Mouse (Mus musculus) bone marrow, adult 2 months (tissue): ENCODE measurements around the gene Tspan18. TPM values are rescaled to one million over a fixed set of nuclear protein-coding genes. Genes with fewer than 3 reads are reported as not detected.

Experiments used
- H3K27ac ChIP-seq: fragments of 200-500 bp; 2 replicates; pipeline ENCODE4 v1.5.1; 2012; ENCODE audit warnings: low read depth, mild to moderate bottlenecking, control low read depth, inconsistent platforms, low read length; ENCODE audit not compliant: control insufficient read depth, poor library complexity, insufficient read depth
- H3K4me1 ChIP-seq: fragments of 200-500 bp; 2 replicates; pipeline ENCODE4 v1.6.1; 2011; ENCODE audit warnings: low read length; ENCODE audit not compliant: control insufficient read depth, insufficient read depth
- H3K4me3 ChIP-seq: fragments of 200-500 bp; replicated peaks from 2 replicates; pipeline ENCODE3; 2011; ENCODE audit warnings: mild to moderate bottlenecking, low read depth, low read length, control low read depth; ENCODE audit not compliant: control insufficient read depth
- CTCF ChIP-seq: fragments of 200-500 bp; IDR thresholded peaks from 2 replicates; pipeline ENCODE4 v1.5.1; 2011; ENCODE audit warnings: low read length, control low read depth; ENCODE audit not compliant: control insufficient read depth, insufficient read depth
- POLR2A ChIP-seq: fragments of 200-500 bp; IDR thresholded peaks from 2 replicates; pipeline ENCODE4 v1.6.1; 2011; ENCODE audit warnings: low read depth, mild to moderate bottlenecking, control low read depth, low read length, borderline replicate concordance; ENCODE audit not compliant: control insufficient read depth
- WGBS: fragments of 180-500 bp; shearing (Covaris S2); methylation state at CpG from one replicate; pipeline ENCODE4 v1.1.7; 2018; 5-methylcytosine and 5-hydroxymethylcytosine counted together
- polyA plus RNA-seq: library from polyadenylated mRNA; stranded (reverse); fragments of >200 nt; gene quantifications from 2 replicates; pipeline ENCODE4 v1.2.4, GENCODE M21; 2011; ENCODE audit warnings: low replicate concordance; ENCODE audit not compliant: missing spikeins, insufficient read depth, insufficient read length

The Tspan18 gene
- polyA plus RNA-seq, 1 experiment = 0.52 TPM

DNA sequence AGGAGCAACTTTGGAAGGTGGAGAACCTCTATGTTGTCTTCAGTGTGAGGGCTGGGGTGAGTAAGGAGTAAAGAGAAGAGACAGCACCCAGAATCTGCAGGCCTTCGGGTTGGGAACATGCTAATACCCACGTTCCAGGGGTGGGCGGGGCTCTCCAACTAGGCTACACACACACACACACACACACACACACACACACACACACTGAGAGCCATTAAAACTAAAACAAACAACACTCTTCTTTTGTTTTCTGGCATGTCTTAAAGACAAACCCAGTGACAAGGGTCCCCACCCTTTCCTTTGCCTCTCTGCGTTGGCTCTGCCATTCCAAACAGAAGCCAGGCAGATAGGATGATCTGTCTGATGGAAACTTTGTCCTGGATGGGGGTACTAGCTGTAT lies 2.0 kb downstream of the Tspan18 start:
- H3K4me1 ChIP-seq = no peaks in the 10 kb centered on the region
- TF ChIP-seq CTCF (no peak), POLR2A (no peak)
- no peak overlapping the region for H3K27ac ChIP-seq
- no peak overlapping the region for H3K4me3 ChIP-seq
- WGBS = 82% methylated on average over 4 of the region's 4 CpGs

DNA sequence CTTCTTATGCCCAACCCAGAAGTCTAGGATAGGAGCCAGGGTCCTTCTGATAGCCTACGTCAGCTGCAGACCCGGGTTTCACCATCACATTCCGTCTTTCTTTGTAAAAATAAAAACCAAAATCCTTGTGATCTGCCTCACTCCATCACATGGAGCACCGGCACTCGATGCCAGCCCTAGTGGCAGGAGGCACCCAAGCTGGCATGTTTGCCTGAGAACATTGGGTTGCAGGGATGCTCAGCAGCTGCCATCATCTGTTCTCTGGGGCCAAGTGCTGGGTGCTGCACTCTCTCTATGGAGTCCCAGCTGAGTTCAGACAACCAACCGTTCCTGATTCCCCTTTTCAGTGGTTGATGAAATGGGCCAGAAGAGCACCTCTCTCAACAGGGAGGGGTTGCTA lies 3.2 kb downstream of the Tspan18 start:
- Histone ChIP-seq H3K27ac (no peak overlapping the region), H3K4me3 (no peak overlapping the region), H3K4me1 (no peaks in the 10 kb centered on the region)
- no peak for TF ChIP-seq CTCF
- TF ChIP-seq POLR2A = no peak
- 78% methylated on average over 6 of the region's 6 CpGs for WGBS

DNA sequence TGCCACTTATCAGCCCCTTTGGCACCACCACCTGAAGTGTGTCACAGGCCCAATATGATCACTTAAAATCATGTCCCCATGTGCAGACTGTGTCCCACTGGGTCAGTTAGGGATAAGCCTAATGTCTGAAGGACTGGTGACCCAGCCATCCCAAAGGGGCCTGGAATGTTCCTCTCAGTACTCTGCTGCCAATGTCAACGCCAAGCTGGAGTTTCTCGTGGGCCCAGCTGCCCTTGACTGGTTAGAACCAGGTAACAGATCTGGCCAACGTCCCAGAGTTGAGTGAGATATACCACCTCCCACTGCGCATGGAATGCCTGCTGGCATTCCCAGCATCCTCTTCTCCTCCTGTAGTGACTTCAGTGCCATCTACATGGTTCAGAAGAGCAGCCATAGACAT lies 5.2 kb downstream of the Tspan18 start:
- H3K4me3 ChIP-seq = no peak overlapping the region
- H3K27ac ChIP-seq = no peak overlapping the region
- TF ChIP-seq CTCF = no peak
- TF ChIP-seq POLR2A = no peak
- no peaks in the 10 kb centered on the region for H3K4me1 ChIP-seq
- WGBS = 78% methylated on average over 4 of the region's 4 CpGs

DNA sequence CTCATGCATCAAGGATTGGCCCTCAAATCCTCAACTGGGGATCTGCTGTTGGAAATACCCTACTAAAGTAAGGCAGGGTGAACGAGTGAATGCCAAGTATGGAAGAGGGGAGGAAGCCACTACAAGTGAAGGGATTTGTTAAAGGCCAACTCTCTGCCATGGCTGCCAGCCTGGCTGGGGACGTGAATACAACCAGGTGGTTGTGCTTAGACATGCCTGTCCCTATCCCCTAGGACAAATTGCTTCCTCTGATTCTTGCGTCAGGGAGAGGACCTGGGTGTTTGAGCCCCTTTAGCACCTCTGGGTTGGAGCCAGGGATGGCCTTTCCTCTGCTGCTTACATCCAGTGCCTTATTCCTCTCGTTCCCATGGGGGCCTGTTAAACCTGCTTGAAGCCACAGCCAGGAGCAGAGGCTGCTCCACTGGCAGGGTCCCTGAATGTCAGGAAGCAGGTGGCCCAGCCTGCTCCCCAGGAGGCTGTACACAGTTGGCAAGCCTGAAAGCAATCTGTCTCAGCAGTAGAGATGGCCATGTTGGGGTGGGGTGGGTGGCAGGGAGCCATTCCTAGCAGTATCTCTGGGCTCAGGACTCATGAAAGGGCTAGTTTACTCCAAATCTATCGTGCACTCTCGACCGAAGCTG lies 6.3 kb downstream of the Tspan18 start:
- no peak overlapping the region for H3K27ac ChIP-seq
- no peak overlapping the region for H3K4me3 ChIP-seq
- no peaks in the 10 kb centered on the region for H3K4me1 ChIP-seq
- TF ChIP-seq POLR2A = no peak
- no peak for TF ChIP-seq CTCF
- WGBS = 79% methylated on average over 7 of the region's 7 CpGs

DNA sequence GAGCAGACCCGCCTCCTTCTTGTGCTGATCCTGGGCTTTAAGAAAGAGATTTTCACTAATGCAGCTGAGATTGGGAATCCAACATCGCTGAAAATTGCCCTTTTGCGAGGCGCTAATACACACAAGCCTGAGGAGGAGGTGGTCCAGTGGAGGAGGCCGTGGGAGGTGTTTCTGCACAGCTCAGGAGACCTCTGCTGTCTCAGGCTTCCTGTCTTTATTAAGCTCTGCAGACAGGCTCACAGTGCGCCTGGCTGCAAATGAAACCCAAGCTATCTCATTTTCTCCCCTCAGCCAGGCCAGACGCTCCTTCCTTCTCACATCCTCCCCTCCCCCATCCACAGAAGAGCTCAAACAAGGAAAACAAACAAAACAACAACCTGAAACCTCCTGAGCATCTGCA lies 9.6 kb downstream of the Tspan18 start:
- Histone ChIP-seq H3K4me1 (no peaks in the 10 kb centered on the region), H3K27ac (no peak overlapping the region), H3K4me3 (no peak overlapping the region)
- TF ChIP-seq CTCF (no peak), POLR2A (no peak)
- WGBS = 66% methylated on average over 7 of the region's 7 CpGs

DNA sequence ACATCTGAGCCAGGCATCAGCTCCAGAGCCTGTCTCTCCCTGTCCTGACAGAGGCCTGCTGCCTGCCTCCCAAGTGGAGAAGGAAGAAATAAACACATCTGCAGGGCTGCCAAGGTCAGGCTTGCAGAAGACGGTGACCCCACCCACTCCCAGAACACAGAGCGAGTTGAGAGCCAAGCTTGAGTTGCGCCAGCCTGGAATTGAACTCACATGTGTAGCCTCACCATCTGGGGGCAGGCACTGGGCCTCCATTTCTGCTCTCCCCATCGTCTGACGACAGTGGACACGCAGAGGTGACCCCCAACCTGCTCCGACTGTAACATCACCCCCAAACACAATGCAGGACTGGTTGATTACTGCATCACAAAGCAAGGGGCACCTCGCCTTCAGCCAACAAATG lies 12.4 kb downstream of the Tspan18 start:
- Histone ChIP-seq H3K4me1 (no peaks in the 10 kb centered on the region), H3K27ac (no peak overlapping the region), H3K4me3 (no peak overlapping the region)
- WGBS = 81% methylated on average over 8 of the region's 8 CpGs
- TF ChIP-seq POLR2A (no peak), CTCF (no peak)

DNA sequence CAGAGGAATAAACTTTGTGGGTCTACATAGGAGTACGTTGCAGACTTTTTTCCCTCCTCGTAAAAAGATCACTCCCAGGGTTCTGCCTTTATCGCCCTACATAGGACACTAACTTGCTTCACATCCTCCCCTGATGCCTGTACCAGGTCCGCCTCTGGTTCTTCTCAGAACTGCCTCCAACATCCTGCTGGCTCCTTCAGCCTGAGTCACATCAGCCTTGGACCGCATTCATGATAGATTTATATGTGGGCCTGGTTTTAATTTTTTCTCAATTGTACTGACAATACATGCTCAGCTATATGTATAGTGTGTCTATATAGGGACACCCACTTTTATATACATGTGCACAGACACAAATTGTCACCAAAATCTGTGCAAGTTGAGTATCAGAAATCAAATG lies 14.0 kb downstream of the Tspan18 start:
- Histone ChIP-seq H3K27ac (no peak overlapping the region), H3K4me3 (no peak overlapping the region), H3K4me1 (no peaks in the 10 kb centered on the region)
- 74% methylated on average over 5 of the region's 5 CpGs for WGBS
- TF ChIP-seq CTCF (no peak), POLR2A (no peak)

DNA sequence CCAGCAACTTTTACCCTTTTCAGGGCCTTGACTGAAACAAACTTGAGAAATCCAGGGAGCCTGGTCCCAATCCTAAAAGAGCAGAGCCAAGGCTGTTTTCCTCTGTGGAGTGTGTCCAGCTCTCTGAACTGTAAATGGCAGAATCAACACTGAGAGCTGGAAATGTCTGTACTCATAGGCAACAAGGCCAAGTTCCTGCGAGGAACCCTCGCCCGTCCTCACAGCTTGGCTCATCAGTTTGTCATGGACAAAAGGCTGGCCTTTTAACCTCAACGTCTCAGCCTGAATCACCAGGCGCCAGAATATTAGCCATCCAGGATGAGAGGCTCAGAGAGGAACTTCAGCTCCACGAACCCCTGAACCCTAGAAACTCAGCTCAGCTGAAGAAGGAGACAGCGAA lies 14.7 kb downstream of the Tspan18 start:
- TF ChIP-seq CTCF = no peak
- TF ChIP-seq POLR2A = no peak
- H3K4me1 ChIP-seq = no peaks in the 10 kb centered on the region
- H3K4me3 ChIP-seq = no peak overlapping the region
- 72% methylated on average over 7 of the region's 7 CpGs for WGBS
- H3K27ac ChIP-seq = no peak overlapping the region

DNA sequence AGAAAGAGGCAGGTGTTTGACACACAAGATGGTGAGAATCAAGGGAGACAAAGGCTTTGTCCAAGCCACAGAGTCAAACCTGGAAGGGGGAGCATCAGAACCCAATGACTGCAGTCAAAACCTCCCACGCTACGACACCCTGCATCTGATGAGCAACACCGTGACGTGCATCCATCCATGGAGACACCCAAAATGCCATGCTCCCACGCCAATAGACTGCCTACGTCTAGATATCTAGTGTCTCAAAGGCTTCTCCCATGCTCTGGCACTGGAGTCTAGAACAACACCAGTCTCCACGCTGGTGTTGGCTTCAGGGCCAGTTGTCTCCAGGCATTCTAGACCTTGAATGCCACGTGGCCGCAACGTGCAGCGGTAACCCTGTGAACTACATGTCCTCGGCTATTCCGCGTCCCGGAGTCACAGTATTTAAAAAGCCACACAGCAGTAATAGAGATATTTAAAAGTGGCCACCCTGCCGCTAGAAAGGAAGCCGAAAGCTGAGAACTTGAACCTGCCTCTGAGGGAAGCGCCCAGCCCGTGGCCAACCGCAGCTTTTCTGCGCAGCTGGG lies 15.4 kb downstream of the Tspan18 start:
- Histone ChIP-seq H3K4me3 (no peak overlapping the region), H3K4me1 (no peaks in the 10 kb centered on the region), H3K27ac (no peak overlapping the region)
- TF ChIP-seq CTCF (no peak), POLR2A (no peak)
- WGBS = 82% methylated on average over 21 of the region's 21 CpGs
